Mouse (Mus musculus): ENCODE data around the gene Slc5a10.

DNA sequence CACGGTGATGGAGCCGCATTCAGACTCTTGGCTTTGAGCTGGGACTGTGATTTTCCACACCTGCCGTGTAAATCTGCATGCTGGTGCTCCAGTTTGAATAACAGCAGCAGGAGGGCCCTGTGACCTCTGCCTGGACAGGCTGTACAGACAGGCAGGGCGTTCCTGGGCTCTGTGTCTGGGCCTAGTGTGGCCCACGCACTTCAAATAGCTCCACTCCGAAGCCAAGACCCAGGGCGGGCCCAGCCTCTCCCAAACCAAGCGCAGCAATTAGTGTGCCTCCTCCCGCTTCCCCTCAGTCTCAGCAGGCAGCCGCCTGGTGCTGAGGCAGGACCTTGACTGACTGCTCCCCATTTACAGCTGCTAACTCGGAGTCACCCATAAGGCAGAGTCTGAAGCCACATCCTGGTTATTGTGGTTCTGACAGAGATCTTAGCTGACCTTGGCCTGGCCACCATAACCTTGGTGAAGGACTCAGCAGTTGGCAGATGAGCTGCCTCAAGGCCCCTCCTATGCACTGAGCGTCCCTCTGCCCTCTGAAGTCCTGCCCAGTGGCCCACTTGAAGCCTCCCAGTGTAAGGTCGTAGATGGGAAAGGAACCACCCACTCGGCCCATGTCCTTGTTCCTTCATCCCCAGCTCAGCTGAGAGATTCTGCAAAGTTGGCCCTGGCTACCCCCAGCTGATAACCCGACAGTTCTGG is 7.3 kb downstream of the Slc5a10 start:
- TF ChIP-seq CTCF (IDR thresholded peaks at IDR 0.05; ENCODE audit: extremely low read depth, insufficient read length, insufficient replicate concordance, low read depth, low read length) (no peak), POLR2A (IDR thresholded peaks at IDR 0.05; ENCODE audit: low read depth, low read length) (no peak)

All from small intestine, adult 2 months (tissue).